Mouse (Mus musculus) heart, postnatal 25 days (tissue): ENCODE measurements around the gene Pde4d. TPM values are rescaled to one million over a fixed set of nuclear protein-coding genes. Genes with fewer than 3 reads are reported as not detected.

ENCODE experiments used
- DNase-seq: peaks from one replicate; pipeline ENCODE4 v3.0.0; 2022; ENCODE audit warnings: low spot score
- intact Hi-C: fragments of 180-260 bp; cut with DNase I; formaldehyde crosslinking; loops from one replicate; pipeline ENCODE4 v1.15.1; 2025
- total RNA-seq, 2 experiments: library from RNA; stranded (reverse); gene quantifications; 2 replicates each; pipeline ENCODE4 v1.2.3; 2021

Pde4d gene
- total RNA-seq, 2 experiments from 2014 or later: 29.1 to 41.2 TPM

DNA sequence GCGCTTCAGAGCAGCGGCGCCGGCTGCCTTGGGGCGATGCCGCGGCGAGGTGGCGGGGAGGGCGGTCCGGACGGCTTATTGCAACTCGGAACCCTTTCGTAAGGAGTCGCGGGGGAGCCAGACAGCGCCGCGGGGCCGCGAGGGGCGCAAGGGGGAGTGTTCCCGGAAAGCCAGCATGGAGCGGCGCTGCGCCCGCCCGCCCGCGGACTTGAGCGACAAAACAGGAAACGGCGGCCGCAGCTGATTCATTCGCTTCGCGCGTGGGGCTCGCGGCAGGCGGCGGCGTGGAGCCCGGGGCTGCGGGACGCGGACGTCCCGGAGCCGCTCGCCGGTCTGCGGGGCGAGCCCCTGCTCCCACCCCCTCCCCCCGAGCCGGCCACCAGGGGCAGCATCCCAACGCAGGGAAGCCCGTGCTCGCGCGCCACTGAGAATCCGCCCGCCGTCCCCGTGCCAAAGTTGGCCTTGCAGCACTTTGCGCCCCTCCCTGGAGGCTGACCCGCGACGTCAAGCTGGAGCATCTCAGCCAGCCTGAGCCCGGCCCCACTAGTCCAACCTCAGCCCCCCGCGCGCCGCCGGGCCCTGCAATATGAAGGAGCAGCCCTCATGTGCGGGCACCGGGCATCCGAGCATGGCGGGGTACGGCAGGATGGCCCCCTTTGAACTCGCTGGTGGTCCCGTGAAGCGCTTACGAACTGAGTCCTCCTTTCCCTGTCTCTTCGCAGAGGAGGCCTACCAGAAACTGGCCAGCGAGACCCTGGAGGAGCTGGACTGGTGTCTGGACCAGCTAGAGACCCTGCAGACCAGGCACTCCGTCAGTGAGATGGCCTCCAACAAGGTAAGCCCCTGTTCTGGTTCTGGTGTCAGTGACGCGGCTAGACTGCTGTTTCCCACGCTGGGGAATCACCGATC, 1453.4 kb downstream of the Pde4d start:
- DNase-seq: peak; percentile 57
- intact Hi-C loops: loop anchor here (1.0 to 10.0 kb wide), 3 partner anchors 80 to 288 kb away; no protein-coding TSS in a partner anchor

DNA sequence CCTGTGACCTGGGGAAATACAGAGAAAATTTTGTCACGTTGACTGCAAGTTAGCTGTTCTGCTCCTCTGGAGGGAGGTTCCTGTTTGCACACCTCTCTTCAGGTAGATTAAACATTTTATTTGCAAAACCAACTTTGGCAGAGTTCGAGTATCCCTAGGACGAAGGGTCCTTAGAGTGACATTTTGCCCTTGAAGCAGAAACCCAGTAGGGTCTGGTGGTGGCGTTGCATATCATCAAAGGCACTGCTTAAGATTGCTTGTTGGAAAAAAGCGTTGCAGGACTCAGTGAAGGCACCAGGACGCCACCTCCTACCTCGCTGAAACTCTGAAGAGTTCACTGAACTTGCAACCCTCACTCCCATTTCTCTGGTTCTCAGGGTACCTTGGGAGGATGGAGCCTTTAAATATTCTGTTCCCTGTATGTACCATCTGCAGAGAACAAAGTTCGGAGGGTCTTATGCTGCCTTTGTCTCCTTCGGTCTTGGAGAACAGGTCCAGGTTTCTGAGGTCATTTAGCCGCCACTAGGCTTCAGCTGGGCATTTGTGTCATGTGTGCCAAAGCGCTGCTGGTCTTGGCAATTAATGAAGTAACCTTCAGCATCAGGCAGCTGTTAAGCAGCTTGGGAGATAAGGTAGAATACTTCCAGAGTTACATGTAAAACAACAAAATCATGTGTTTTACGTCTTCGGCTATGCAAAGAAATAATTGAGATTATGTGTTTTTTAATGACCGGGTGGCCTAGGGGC, 1454.2 kb downstream of the Pde4d start:
- no peak for DNase-seq
- intact Hi-C loops: loop anchor here (1.0 to 10.0 kb wide), 3 partner anchors 81 to 289 kb away; no protein-coding TSS in a partner anchor

DNA sequence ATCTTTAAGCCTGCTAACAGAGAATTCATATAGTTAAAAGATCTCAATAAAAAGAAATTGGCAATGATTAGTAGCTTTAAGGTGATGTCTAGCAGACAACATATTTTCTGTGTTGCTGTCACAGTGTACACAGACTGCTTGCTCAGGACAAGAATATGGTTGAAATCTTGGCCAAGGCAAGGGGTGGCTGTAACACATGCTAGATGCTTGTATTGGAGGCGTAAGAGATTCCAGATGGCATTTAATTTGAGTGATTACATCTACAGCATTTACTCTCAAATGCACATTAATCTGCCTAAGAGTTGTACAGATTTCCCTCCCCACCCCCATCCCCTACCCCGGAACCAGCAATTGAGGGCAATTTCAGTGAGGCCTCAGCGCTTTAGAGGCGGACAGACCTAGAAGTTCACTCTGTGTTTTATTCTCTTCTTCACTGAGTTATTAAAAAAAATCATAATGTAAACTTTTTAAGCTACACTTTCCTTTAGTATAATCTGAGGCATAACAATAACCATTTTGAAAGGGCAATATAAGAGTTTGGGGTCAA, 1456.7 kb downstream of the Pde4d start:
- intact Hi-C loops: loop anchor here (10.0 kb wide), 1 partner anchor 292 kb away; no protein-coding TSS in a partner anchor
- no peak for DNase-seq

DNA sequence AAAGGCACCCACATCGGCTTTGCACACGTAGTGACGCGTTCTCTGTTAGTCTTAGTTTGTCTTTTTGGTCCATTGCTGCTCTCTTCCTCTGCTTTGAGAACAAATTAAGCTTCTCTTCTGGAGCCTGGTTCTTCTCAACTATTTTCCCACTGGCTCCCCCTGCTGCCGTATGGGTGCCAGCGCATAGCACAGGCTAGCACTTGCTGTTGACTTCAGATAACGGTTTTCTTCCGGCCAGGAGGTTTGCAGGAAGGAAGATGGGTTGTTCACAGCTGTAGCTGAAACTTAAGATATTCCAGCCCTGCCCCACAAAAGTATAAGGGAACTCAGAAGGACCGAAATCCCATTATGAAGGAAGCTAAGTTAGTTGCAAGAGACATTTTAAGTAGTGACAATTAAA, 1457.9 kb downstream of the Pde4d start:
- peak; percentile 34 for DNase-seq
- intact Hi-C loops: loop anchor here (1.0 to 10.0 kb wide), 2 partner anchors 131 to 293 kb away; no protein-coding TSS in a partner anchor

DNA sequence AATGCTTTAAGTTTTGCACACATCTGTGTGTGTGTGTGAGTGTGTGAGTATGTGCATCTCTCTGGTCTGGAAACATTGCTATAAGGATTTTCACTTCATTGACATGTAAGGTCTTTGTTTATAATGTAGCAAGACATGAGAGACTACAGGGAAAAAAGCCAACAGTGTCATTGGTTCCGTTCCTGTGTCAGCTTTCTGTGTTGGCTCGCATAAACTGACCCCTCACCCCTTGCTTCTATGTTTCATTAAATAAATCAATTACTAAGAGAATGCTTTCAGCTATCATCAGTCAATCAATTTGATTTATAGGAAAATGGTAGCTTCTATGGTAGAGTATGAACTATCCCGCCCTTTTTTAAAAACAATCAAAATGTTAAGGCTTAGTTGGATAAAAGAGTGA, 1458.6 kb downstream of the Pde4d start:
- intact Hi-C loops: loop anchor here (10.0 kb wide), 1 partner anchor 294 kb away; no protein-coding TSS in a partner anchor

DNA sequence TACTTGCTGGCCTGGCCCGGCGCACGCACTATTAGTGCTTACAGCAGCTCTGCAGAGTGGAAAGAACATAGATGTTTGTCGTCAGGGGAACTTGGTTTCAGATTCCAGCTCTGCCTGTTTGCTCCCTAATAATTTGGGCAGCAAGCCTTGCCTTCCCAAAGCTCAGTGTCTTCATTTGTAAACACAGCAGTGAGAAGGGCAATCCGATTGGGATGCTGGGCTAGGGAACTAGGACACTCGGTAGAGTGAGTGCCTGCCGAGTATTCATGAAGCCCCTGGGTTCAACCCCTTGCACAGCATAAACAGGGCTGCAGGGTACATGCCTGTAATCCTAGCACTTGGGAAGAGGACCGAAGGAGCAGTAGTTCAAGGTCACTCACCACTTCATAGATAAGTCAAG, 1459.4 kb downstream of the Pde4d start:
- intact Hi-C loops: loop anchor here (10.0 kb wide), 1 partner anchor 294 kb away; no protein-coding TSS in a partner anchor
- no peak for DNase-seq

More for the DNA sequence above, 1458.6 kb downstream of the Pde4d start:
- DNase-seq: no peak

DNA sequence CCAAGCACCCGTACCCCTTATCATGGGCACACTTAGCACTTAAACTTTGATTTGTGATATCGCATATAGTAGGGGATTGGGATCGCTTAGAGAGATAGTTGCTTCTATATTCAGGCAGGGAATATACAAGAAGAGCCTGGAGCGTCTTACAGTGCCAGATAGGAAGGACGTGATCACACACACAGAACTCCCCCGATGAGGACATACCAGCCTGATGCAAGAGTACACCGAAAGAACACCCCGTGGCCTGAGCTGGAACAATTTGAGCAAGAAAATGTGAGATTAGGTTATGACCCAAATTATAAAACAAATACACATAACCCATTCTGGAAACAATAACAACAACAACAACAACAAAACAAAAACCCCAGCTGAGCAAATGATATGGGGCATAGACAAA, 1461.2 kb downstream of the Pde4d start:
- intact Hi-C loops: no loop called here
- no peak for DNase-seq

DNA sequence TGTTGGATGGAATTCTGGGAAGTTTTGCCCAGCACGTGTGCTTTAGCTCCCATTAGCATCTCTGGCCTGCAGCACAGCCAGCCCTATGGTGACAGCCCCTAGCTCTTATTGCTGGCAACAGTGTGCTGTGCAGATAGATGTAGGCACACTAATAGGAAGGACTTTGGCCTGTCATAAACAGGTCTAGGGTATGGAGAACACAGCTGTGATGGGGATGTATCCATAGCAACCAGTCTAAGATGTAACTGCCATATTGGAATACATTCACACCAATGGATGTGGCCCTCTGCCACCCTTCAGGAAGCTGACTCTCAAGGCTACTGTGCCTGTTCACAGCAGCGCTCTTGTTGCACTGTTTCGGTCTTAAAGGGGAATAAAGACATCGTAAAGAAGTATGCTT, 1462.9 kb downstream of the Pde4d start:
- no peak for DNase-seq
- intact Hi-C loops: no loop called here

DNA sequence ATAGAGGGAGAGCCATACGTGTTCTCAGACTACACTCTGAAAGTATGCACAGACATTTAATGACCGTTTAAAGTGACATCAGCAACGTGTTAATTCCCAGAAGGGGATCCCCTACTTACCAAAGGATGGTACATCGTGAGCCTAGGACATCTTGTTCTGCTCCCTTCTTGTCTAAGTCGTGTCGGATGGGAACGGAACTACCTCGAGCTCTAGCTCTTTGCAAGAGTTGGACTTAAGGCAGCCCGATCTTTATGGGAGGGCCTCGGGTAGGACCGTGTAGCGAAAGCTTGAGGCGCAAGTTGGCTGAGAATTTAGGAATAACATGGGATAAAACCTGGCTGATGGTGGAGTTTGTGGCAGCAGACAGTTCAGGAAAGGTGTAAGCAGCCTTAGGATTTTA, 1464.5 kb downstream of the Pde4d start:
- intact Hi-C loops: no loop called here
- DNase-seq: no peak

DNA sequence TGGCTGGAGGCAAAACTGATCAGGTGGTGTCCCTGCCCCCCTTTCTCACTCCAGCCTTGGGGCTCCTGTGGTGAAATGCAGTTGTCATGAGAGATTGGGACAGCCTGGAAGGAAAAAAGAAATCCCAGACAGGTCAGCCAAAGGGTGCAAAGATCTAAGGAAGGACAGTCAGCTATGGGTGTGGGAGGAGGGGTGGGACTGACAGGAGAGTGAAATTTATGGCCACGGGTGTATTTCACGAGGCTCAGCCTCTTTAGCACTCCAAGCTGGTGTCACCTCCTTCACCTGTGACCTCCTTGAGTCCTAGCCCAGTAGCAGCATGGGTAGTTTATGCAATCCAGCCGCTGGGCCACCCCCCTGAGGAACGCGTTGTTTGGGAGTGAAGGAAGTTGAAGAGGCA, 1465.1 kb downstream of the Pde4d start:
- intact Hi-C loops: no loop called here
- DNase-seq: no peak

DNA sequence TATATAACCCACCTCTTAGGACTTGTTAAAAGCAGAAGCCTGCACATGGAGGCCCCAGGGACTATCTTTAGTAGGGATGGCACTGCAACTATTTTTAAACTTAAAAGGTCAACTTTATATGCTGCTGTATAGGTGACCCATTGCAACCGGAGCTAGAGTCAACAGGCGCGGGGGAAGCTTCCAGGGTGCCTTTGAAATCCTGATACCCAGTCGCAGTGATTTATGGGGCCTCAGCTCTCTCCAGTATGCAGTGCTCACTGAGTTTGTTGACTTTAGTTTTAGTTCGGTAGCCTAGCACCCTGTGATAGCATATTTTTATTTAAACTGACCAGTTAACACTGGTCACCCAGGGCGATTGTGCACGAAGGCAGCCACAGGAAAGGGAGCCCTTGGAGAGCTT, 1465.8 kb downstream of the Pde4d start:
- intact Hi-C loops: no loop called here
- no peak for DNase-seq

DNA sequence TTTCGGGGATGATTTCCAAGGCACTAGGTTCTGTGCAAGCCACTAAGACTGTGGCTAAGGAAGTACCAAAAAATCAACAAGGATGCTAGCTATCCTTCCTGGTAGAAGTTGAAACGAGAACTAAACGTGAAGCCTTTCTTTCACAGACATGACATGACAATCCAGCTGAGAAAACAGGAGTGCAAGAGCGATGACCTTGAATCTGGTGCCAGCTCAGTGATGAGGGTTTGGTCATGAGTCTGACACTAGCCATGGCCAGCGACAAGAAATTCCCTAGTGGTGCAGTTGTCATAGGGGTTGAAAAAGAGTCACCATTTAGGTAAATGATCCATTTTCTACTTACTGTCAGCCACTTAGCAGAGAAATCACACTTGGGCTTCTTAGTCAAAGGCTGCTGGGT, 1466.2 kb downstream of the Pde4d start:
- no peak for DNase-seq
- intact Hi-C loops: no loop called here

DNA sequence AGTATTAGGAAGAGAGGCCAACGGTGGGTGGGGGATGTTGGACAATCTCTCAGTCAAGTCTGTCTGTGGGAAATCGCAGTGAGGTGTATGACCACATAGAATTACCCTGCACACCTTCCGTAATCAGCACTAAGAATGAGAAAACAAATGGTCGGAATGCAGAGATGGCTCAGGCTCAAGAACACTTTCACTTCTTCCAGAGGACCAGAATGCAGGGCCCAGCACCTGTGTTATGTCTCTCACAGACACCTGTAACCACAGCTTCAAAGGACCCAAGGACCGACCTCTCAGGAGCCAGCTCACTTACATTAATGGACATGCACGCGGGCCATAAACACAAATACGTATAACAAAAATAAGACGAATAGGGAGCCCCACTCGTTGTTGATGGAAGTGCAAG, 1467.8 kb downstream of the Pde4d start:
- DNase-seq: no peak
- intact Hi-C loops: no loop called here

DNA sequence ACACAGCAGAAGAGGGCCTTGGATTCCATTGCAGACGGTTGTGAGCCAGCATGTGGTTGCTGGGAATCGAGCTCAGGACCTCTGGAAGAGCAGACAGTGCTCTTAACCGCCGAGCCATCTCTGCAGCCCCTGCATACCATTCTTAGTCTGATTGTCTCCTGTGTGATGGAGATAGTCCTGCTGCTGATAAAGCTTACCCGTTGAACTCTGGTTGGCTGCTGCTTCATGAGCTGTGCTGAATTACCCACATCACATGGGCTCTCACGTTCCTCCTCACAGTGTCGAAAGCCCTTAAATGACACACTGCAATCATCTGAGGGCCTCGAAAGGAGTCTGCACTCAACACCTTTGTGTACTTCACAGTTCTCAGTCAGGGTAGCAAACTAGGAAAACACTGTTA, 1468.9 kb downstream of the Pde4d start:
- intact Hi-C loops: no loop called here
- no peak for DNase-seq

DNA sequence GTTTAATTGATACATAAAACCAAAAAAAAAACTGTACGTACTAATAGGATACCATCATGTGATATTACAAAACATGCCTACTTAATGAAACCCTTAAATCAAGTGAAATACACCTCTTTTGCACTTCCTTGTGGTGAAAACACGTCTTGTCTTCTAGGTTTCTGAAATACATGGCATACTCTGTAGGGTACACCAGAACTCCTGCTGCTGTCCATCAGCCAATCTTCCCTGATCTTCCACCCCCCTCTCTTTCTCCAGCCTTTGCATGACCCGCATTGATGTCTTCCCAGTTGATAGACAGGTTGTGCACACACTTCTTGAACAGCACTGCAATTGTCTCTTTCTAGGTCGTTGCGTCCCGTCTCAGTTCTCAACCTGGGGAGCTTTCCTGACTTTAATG, 1470.5 kb downstream of the Pde4d start:
- DNase-seq: no peak
- intact Hi-C loops: loop anchor here (5.0 kb wide), 1 partner anchor 447 kb away; no protein-coding TSS in a partner anchor

DNA sequence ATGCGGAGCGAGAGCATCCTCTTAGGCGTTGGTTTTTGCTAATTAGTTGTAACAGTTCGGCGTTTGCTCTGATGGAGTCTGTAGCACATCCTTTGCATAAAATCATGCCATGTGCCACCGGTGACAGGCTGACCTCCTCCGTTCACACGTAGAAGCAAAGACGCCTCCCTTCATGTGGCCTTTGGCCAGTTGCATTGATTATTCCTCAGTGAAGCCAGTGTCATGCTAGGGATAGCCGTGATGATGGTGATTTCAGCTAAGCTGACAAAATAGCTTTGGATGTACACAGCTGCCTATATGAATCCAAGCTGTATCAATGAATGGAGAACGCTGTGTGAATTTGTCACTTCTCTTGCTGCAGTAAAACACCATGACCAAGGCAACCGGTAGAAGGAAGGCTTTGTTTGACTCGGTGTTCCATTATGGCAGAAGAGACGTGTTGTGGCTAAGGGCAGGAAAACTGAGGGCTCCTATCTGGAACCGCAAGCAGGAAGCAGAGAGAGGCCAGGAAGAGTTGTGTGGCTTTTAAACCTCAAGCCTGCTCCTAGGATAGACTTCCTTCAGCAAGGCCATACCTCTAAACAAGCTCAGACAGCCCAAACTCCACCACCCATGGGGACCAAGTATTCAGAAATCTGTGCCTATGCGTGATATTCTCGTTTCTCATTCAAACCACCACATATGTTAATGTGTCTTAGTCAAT, 1471.7 kb downstream of the Pde4d start:
- no peak for DNase-seq
- intact Hi-C loops: loop anchor here (1.0 to 5.0 kb wide), 3 partner anchors 97 to 446 kb away; no protein-coding TSS in a partner anchor

DNA sequence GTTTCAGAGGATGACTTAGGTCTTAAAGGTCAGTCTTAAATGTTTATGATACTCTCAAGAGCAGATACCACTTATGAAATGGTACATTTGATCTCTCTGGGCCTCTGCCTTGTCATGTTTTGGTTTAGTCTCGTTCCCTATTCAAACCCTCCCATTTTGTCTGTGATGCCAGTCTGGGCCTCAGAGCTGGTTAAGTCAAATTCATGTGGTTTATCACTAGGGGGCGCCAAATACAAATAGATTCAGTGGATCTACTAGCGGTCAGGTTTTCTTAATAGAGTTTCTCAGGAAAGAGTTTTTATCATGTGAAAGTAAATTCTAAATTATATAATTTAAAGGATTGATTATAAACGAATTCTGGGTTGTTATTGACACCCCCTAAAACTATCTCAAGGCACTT, 1472.5 kb downstream of the Pde4d start:
- no peak for DNase-seq
- intact Hi-C loops: loop anchor here (1.0 to 5.0 kb wide), 3 partner anchors 96 to 445 kb away; no protein-coding TSS in a partner anchor

DNA sequence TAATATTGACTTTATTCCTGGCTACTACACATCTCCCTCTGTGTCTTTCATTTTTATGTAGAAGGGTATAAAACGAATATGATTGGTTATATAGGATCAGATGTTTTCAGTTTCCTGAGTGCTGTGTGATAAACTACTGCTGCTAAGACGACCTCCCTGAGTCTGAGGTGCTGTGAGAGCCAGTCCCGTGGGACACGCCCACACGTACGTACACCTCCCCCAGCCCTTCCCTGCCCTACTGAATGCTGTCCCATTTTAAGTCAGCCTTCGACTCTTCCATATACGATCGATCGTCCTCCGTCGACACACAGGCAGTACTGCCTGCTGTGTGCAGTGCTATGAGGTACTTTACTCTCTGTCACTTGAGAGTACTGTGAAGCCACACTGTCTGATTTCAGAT, 1473.0 kb downstream of the Pde4d start:
- intact Hi-C loops: loop anchor here (1.0 to 5.0 kb wide), 3 partner anchors 96 to 445 kb away; no protein-coding TSS in a partner anchor
- DNase-seq: no peak

DNA sequence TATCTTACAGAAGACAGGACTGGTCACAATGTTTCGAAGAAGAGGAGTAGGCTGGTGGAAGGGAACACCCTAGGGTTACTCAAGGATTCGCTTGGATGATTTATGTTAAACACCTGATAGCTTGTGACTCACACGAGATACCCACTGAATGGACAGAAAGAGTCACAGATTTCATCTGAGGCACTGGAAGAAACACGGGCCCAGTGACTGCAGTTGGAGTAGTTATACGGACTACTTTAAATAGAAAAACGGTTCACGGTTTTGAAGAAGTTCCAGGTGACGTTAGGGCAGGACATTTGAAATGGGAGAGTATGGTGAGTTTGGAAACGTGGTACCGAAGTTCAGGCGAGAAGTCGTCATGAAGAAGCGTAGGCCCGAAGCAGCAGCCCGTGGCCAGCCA, 1475.0 kb downstream of the Pde4d start:
- intact Hi-C loops: loop anchor here (5.0 kb wide), 1 partner anchor 443 kb away; no protein-coding TSS in a partner anchor

More for the DNA sequence above, 1475.0 kb downstream of the Pde4d start:
- DNase-seq: no peak
